Mouse (Mus musculus): ENCODE results near the gene Slc5a10.
"Not testable (repeated sequence)": the region's sequence is repeated elsewhere in the genome, so short reads cannot be mapped to it uniquely, and the experiment has no call there.

Gene Slc5a10

GRCm38 (mm10) chr11:61647956-61648748 lies 72.5 kb downstream of the Slc5a10 start:
- DNase-seq (ENCODE audit: low spot score): no peak

- no peak for DNase-seq (ENCODE audit: low spot score)
These were observed 73.3 kb downstream of the Slc5a10 start for GRCm38 (mm10) chr11:61647110-61647910.

GRCm38 (mm10) chr11:61646499-61647039 lies 74.1 kb downstream of the Slc5a10 start:
- DNase-seq (ENCODE audit: low spot score): no peak

GRCm38 (mm10) chr11:61645357-61645857 lies 75.2 kb downstream of the Slc5a10 start:
- DNase-seq (ENCODE audit: low spot score): no peak

- DNase-seq (ENCODE audit: low spot score): no peak
These were observed 75.9 kb downstream of the Slc5a10 start for GRCm38 (mm10) chr11:61644576-61645326.

GRCm38 (mm10) chr11:61643184-61643961 lies 77.3 kb downstream of the Slc5a10 start:
- no peak for DNase-seq (ENCODE audit: low spot score)

GRCm38 (mm10) chr11:61642106-61642505 lies 78.5 kb downstream of the Slc5a10 start:
- no peak for DNase-seq (ENCODE audit: low spot score)

GRCm38 (mm10) chr11:61640585-61640984 lies 80.0 kb downstream of the Slc5a10 start:
- not testable (repeated sequence) for DNase-seq (ENCODE audit: low spot score)

- no peak for DNase-seq (ENCODE audit: low spot score)
These were observed 80.9 kb downstream of the Slc5a10 start for GRCm38 (mm10) chr11:61639601-61640177.

GRCm38 (mm10) chr11:61638764-61639536 lies 81.7 kb downstream of the Slc5a10 start:
- no peak for DNase-seq (ENCODE audit: low spot score)

GRCm38 (mm10) chr11:61637856-61638255 lies 82.8 kb downstream of the Slc5a10 start:
- no peak for DNase-seq (ENCODE audit: low spot score)

GRCm38 (mm10) chr11:61637413-61637812 lies 83.2 kb downstream of the Slc5a10 start:
- no peak for DNase-seq (ENCODE audit: low spot score)

GRCm38 (mm10) chr11:61636309-61636708 lies 84.3 kb downstream of the Slc5a10 start:
- not testable (repeated sequence) for DNase-seq (ENCODE audit: low spot score)

GRCm38 (mm10) chr11:61629621-61630020 lies 91.0 kb downstream of the Slc5a10 start:
- DNase-seq (ENCODE audit: low spot score): no peak

- no peak for DNase-seq (ENCODE audit: low spot score)
These were observed 94.1 kb downstream of the Slc5a10 start for GRCm38 (mm10) chr11:61626509-61626908.

- no peak for DNase-seq (ENCODE audit: low spot score)
These were observed 95.5 kb downstream of the Slc5a10 start for GRCm38 (mm10) chr11:61625136-61625535.
